Mouse (Mus musculus) small intestine, adult 2 months (tissue): ENCODE measurements around the gene Opn3. TPM values are rescaled to one million over a fixed set of nuclear protein-coding genes. Genes with fewer than 3 reads are reported as not detected.

Experiments used
- H3K27ac ChIP-seq: fragments of 200-500 bp; 2 replicates; pipeline ENCODE4 v1.5.1; 2012; ENCODE audit warnings: low read depth, low read length, control low read depth, inconsistent platforms; ENCODE audit not compliant: insufficient read depth
- H3K27me3 ChIP-seq: fragments of 200-500 bp; 2 replicates; pipeline ENCODE4 v1.6.1; 2012; ENCODE audit warnings: mild to moderate bottlenecking, moderate library complexity, low read length, inconsistent platforms; ENCODE audit not compliant: control insufficient read depth, insufficient read depth
- H3K36me3 ChIP-seq: fragments of 200-500 bp; 2 replicates; pipeline ENCODE4 v1.6.1; 2012; ENCODE audit warnings: mild to moderate bottlenecking, low read length, control low read depth, inconsistent platforms; ENCODE audit not compliant: control insufficient read depth, insufficient read depth
- H3K4me1 ChIP-seq: fragments of 200-500 bp; 2 replicates; pipeline ENCODE4 v1.6.1; 2012; ENCODE audit warnings: low read length, inconsistent platforms, mixed read lengths; ENCODE audit not compliant: control insufficient read depth, insufficient read depth, insufficient read length
- H3K4me3 ChIP-seq: fragments of 200-500 bp; 2 replicates; pipeline ENCODE4 v1.5.1; 2012; ENCODE audit warnings: low read depth, mild to moderate bottlenecking, control low read depth, inconsistent platforms, low read length, moderate library complexity
- CTCF ChIP-seq: fragments of 200-500 bp; IDR thresholded peaks from 2 replicates; pipeline ENCODE4 v1.5.1; 2012; ENCODE audit warnings: low read depth, mild to moderate bottlenecking, control low read depth, inconsistent platforms, low read length, moderate library complexity, mixed read lengths; ENCODE audit not compliant: insufficient replicate concordance, insufficient read length; ENCODE audit errors: extremely low read depth
- POLR2A ChIP-seq: fragments of 200-500 bp; IDR thresholded peaks from 2 replicates; pipeline ENCODE4 v1.6.1; 2012; ENCODE audit warnings: low read depth, mild to moderate bottlenecking, control low read depth, inconsistent platforms, low read length, moderate library complexity
- WGBS: fragments of 180-500 bp; shearing (Covaris S2); methylation state at CpG from one replicate; pipeline ENCODE4 v1.1.7; 2018; 5-methylcytosine and 5-hydroxymethylcytosine counted together
- polyA plus RNA-seq: library from polyadenylated mRNA; depleted of rRNA; stranded (reverse); fragments of >200 nt; gene quantifications from 2 replicates; pipeline ENCODE4 v1.2.3, GENCODE M21; 2012; rRNA removed

The Opn3 gene
- polyA plus RNA-seq, 1 experiment = 0.93 TPM

DNA sequence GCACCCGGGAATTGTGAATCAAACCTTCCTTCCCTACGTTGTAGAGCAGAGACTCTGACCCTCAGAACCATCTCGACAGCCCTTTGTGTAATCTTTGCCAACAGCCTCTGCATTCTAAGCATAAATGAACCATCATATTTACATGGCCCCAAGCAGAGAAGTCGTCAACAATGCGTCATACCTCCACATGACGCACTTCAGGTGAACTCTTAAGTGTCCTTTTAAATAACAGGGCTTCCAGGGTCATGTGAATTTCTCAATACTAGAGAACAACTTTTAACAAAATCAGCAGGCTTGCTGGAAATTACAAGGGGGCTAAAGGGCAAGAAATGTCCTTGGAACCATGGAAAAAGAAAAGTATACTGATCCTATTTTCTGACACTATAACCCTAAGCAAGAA, 68.9 kb downstream of the Opn3 start:
- Histone ChIP-seq H3K27ac (no peak overlapping the region), H3K4me3 (no peak overlapping the region), H3K27me3 (no peaks in the 10 kb centered on the region), H3K4me1 (peaks cover 3% of the 10 kb centered on the region; the same call in 1 of the 2 replicates), H3K36me3 (peaks cover 8% of the 10 kb centered on the region)
- TF ChIP-seq CTCF = no peak
- no peak for TF ChIP-seq POLR2A
- WGBS = 78% methylated on average over 6 of the region's 6 CpGs

DNA sequence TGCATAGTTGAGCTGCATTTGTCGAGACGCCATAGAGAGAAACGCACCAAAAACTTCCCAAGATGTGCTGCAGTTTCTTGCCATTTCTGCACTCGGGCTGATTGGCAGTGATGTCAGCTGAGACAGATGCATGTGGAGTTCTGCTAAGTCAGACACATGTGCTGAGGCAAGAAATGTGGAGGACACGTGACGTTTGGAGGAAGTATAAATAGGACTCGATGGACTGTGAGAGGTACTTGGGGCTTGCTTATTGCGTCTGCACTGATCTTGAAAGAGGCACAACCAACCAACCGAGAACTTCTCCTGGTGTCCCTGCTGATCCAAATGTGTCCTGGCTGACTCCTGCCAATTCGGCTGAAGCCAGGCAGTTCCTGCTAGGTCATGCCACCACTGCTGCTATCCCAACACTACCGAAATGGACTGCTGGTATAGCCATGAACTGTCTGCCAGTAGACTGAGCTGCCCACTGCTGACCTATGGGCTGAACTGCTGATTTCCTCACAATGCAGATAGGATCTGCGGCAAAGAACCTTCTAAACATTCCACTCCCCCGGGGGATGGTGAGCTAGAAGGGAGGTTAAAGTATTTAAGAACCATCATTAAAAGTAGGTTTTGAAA, 72.7 kb downstream of the Opn3 start, which contains the start of gene Kmo:
Gene Kmo, plus strand, starts transcription at position 568 of the 618 bp plus-strand sequence.
- Histone ChIP-seq H3K27me3 (no peaks in the 10 kb centered on the region), H3K36me3 (peaks cover 35% of the 10 kb centered on the region), H3K4me1 (peaks cover 3% of the 10 kb centered on the region; the same call in 1 of the 2 replicates), H3K27ac (no peak within 1 kb of the TSS), H3K4me3 (no peak within 1 kb of the TSS)
- TF ChIP-seq POLR2A (no peak), CTCF (no peak)
- WGBS = 90% methylated on average over 13 of the region's 13 CpGs

DNA sequence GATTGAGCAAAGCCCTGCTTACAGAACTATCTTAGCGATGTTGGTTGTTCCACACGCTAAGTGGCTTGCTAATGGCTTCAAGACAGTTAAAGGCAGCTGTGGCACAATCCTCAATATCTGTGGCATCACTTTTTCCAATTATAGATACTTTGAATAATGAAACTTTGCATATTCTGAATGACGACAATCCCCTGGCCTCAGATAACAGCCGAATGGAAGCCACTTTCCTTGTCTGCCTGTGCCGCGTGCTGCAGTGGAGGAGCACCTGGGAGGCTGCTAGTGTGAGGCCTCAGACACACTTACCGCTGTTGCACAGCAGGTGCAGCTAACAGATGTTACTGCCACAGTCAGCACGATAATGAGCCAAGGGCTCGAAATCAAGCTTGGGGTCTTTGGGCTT, 77.6 kb downstream of the Opn3 start:
- H3K4me1 ChIP-seq = no peaks in the 10 kb centered on the region
- no peak overlapping the region for H3K27ac ChIP-seq
- H3K27me3 ChIP-seq = no peaks in the 10 kb centered on the region
- no peak for TF ChIP-seq POLR2A
- TF ChIP-seq CTCF = no peak
- 90% methylated on average over 9 of the region's 9 CpGs for WGBS
- no peak overlapping the region for H3K4me3 ChIP-seq
- peaks cover 67% of the 10 kb centered on the region for H3K36me3 ChIP-seq

Other genes starting within 250 kb of the Opn3 start
- gene Rgs7, start 200.3 kb downstream of the Opn3 start, polyA plus RNA-seq = 0.04 and 0.05 TPM in 2 replicates
- gene Kmo, start 72.4 kb downstream of the Opn3 start, polyA plus RNA-seq = 0.41 and 0.55 TPM in 2 replicates
- 11.8 and 16.4 TPM in 2 replicates for gene Fh1, start 67.1 kb downstream of the Opn3 start, polyA plus RNA-seq
- gene Chml, start 125 bp upstream of the Opn3 start, polyA plus RNA-seq = 10.4 and 19.5 TPM in 2 replicates
- gene Wdr64, start 5.8 kb upstream of the Opn3 start, polyA plus RNA-seq = not detected in 2 replicates
- gene Exo1, start 187.8 kb upstream of the Opn3 start, polyA plus RNA-seq = 0.20 and 0.38 TPM in 2 replicates
- gene Gm38100, start 227.6 kb upstream of the Opn3 start, polyA plus RNA-seq = not detected in 2 replicates